Mouse (Mus musculus) G1E (cell line): Measurements from ENCODE around the gene Aagab.

Source experiments
- CTCF ChIP-seq: IDR thresholded peaks from 2 replicates; pipeline ENCODE4 v1.5.1; 2012; ENCODE audit warnings: low read depth, low read length, inconsistent platforms, mixed read lengths
- GATA1 ChIP-seq: IDR thresholded peaks from 2 replicates; pipeline ENCODE4 v1.6.1; 2012; ENCODE audit warnings: borderline replicate concordance, low read length, inconsistent platforms, mixed read lengths
- POLR2AphosphoS5 ChIP-seq: IDR thresholded peaks from 2 replicates; pipeline ENCODE4 v1.6.1; 2012; ENCODE audit warnings: low read depth, low read length, inconsistent platforms; ENCODE audit not compliant: insufficient replicate concordance
- TAL1 ChIP-seq: conservative IDR thresholded peaks from 2 replicates; pipeline ENCODE4 v1.6.1; 2012; ENCODE audit warnings: low read depth, low read length, inconsistent platforms, mixed read lengths

DNA sequence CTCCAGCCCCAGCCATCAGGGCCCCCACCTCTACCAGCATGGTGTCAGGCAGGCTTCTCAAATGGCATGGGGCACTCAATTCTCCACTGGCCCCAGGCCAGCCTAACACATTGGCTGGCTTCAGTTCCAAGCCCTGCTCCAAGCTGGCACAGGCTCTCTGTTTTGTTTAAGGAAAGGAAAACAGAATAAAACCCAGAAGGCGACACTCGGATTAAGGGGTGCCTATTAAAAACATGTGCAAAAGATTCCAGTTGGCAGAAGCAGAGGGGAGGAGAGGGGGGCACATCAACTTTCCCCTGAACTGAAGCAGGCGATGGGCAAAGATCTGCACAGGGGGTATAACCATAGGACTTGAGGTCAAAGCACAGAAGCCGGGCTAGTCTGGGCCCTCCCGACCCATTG is 56.5 kb downstream of the Aagab start:
- no peak for TF ChIP-seq CTCF
- no peak for TF ChIP-seq GATA1
- TF ChIP-seq TAL1 = no peak
- TF ChIP-seq POLR2AphosphoS5 = no peak
